Mouse (Mus musculus): ENCODE data around the gene Heatr5b. TPM values are rescaled to one million over a fixed set of nuclear protein-coding genes. Genes with fewer than 3 reads are reported as not detected.

Heatr5b gene
- polyA plus RNA-seq, 2 experiments = 11.5 to 21.9 TPM

DNA sequence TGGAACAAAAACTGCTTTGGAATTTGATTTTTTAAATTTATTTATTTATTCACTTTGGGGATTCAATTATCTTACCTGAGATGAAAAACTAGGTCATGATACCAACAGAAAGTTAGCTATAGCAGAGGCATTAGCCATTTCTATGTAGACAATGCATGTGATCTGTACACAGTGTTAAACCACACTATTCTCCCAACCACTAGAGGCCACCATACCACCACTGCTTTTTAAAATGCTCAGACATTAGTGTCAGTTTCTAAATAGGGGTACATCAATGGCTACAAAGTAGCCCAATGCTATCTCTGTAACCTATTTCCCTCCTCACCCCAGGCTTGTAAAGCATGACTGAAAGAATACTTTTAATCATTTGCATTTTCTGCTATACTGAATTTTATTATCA is 26.1 kb downstream of the Heatr5b start:
- no peak for ATAC-seq (ENCODE audit: low FRiP score, low read depth)
- no peak for DNase-seq (ENCODE audit: low spot score)
- H3K36me3 ChIP-seq (ENCODE audit: control insufficient read depth, insufficient read depth, low read length) = peaks cover 52% of the 10 kb centered on the region

DNA sequence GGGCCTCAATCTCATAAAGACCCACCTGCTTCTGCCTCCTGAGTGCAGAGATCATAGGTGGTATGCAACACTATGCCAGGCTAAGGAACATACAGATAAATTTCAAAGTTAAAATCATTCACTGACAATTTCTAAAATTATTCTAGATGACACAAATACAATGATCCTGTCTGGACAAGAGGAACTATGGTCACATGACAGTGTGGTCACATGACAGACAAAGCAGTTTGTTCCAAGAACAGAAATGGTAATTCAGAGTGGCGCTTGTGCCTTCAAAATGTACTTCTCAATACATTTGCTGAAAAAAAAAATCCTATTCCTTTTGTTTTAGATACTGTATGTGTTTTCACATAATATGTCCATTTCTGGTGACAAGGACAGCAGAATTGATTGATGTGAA is 37.9 kb downstream of the Heatr5b start:
- H3K4me2 ChIP-seq (replicated peaks; ENCODE audit: low read depth, low read length, severe bottlenecking) = no peak overlapping the region
- H3K27ac ChIP-seq (replicated peaks; ENCODE audit: low read depth, low read length) = no peak overlapping the region
- ATAC-seq (ENCODE audit: low FRiP score, low read depth) (no peak), DNase-seq (ENCODE audit: low spot score) (no peak)
- no peak for TF ChIP-seq POLR2A (IDR thresholded peaks at IDR 0.05; ENCODE audit: borderline replicate concordance, extremely low read depth, insufficient read depth, insufficient read length)
- H3K9me3 ChIP-seq (ENCODE audit: control insufficient read depth, low read length) = no peaks in the 10 kb centered on the region
- no peak overlapping the region for H3K4me3 ChIP-seq (replicated peaks; ENCODE audit: low read length)
- H3K36me3 ChIP-seq (ENCODE audit: control insufficient read depth, insufficient read depth, low read length) = peaks cover 70% of the 10 kb centered on the region
- WGBS = 92% methylated on average over 1 of the region's 1 CpGs
- H3K4me1 ChIP-seq (ENCODE audit: control insufficient read depth, insufficient read depth, low read length) = no peaks in the 10 kb centered on the region
- no peaks in the 10 kb centered on the region for H3K27me3 ChIP-seq (ENCODE audit: control insufficient read depth, insufficient read depth, low read length)
- no peak overlapping the region for H3K9ac ChIP-seq (ENCODE audit: low read depth, low read length, severe bottlenecking)

More for the DNA sequence above, 26.1 kb downstream of the Heatr5b start:
- Histone ChIP-seq H3K9ac (ENCODE audit: low read depth, low read length, severe bottlenecking) (no peak overlapping the region), H3K27me3 (ENCODE audit: control insufficient read depth, insufficient read depth, low read length) (no peaks in the 10 kb centered on the region), H3K4me3 (replicated peaks; ENCODE audit: low read length) (no peak overlapping the region), H3K4me1 (ENCODE audit: control insufficient read depth, insufficient read depth, low read length) (no peaks in the 10 kb centered on the region), H3K9me3 (ENCODE audit: control insufficient read depth, low read length) (no peaks in the 10 kb centered on the region), H3K27ac (replicated peaks; ENCODE audit: low read depth, low read length) (no peak overlapping the region), H3K4me2 (replicated peaks; ENCODE audit: low read depth, low read length, severe bottlenecking) (no peak overlapping the region)
- no peak for TF ChIP-seq POLR2A (IDR thresholded peaks at IDR 0.05; ENCODE audit: borderline replicate concordance, extremely low read depth, insufficient read depth, insufficient read length)

DNA sequence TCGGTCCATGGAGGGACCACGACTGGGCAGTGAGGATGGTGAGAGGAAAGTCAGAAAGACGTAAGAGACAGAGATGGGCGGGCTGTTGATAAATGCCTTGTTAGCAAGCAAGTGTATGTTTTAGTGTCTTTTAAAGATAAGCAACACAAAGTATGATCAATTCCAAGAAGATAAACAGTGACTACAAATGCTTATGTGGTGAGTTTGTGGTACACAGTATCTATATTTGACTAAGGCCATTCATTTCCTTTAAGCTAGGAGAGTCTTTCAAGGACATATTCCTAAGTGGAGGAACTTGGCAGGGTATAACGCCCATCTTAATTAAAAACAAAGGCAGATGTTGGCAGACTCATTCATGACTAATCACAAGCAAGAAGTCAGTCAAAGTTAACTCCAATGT is 40.8 kb downstream of the Heatr5b start:
- ATAC-seq (ENCODE audit: low FRiP score, low read depth) = no peak

DNA sequence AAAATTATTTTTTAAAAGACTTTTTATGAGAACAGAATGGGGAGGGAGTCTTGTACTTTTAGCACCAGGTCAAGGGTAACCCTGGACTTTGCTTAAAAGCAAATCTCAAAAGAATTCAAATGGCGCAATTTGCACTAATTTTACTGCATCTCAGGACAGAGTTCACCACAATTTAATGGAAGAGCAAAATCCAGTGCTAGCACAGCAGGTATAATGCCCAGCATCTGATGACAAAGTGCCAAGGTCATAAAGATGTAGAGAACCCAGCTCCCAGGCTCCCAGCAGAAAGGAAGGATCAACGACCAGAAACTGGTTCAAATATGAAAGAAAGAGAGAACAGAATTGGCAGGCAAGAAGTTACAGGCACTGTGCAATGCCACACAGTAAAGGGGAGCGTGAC is 43.0 kb downstream of the Heatr5b start:
- Histone ChIP-seq H3K27ac (replicated peaks; ENCODE audit: low read depth, low read length) (no peak overlapping the region), H3K9ac (ENCODE audit: low read depth, low read length, severe bottlenecking) (no peak overlapping the region), H3K27me3 (ENCODE audit: control insufficient read depth, insufficient read depth, low read length) (no peaks in the 10 kb centered on the region), H3K4me3 (replicated peaks; ENCODE audit: low read length) (no peak overlapping the region), H3K36me3 (ENCODE audit: control insufficient read depth, insufficient read depth, low read length) (peaks cover 57% of the 10 kb centered on the region), H3K4me1 (ENCODE audit: control insufficient read depth, insufficient read depth, low read length) (no peaks in the 10 kb centered on the region), H3K4me2 (replicated peaks; ENCODE audit: low read depth, low read length, severe bottlenecking) (no peak overlapping the region), H3K9me3 (ENCODE audit: control insufficient read depth, low read length) (no peaks in the 10 kb centered on the region)
- ATAC-seq (ENCODE audit: low FRiP score, low read depth) (no peak), DNase-seq (ENCODE audit: low spot score) (no peak)
- WGBS = 74% methylated on average over 3 of the region's 3 CpGs
- no peak for TF ChIP-seq POLR2A (IDR thresholded peaks at IDR 0.05; ENCODE audit: borderline replicate concordance, extremely low read depth, insufficient read depth, insufficient read length)

More for the DNA sequence above, 40.8 kb downstream of the Heatr5b start:
- H3K9ac ChIP-seq (ENCODE audit: low read depth, low read length, severe bottlenecking) = no peak overlapping the region
- H3K27ac ChIP-seq (replicated peaks; ENCODE audit: low read depth, low read length) = no peak overlapping the region
- H3K36me3 ChIP-seq (ENCODE audit: control insufficient read depth, insufficient read depth, low read length) = peaks cover 62% of the 10 kb centered on the region
- no peak for DNase-seq (ENCODE audit: low spot score)
- no peaks in the 10 kb centered on the region for H3K4me1 ChIP-seq (ENCODE audit: control insufficient read depth, insufficient read depth, low read length)
- H3K4me3 ChIP-seq (replicated peaks; ENCODE audit: low read length) = no peak overlapping the region
- no peaks in the 10 kb centered on the region for H3K9me3 ChIP-seq (ENCODE audit: control insufficient read depth, low read length)
- no peak overlapping the region for H3K4me2 ChIP-seq (replicated peaks; ENCODE audit: low read depth, low read length, severe bottlenecking)
- H3K27me3 ChIP-seq (ENCODE audit: control insufficient read depth, insufficient read depth, low read length) = no peaks in the 10 kb centered on the region
- TF ChIP-seq POLR2A (IDR thresholded peaks at IDR 0.05; ENCODE audit: borderline replicate concordance, extremely low read depth, insufficient read depth, insufficient read length) = no peak
- WGBS = 86% methylated on average over 5 of the region's 5 CpGs

DNA sequence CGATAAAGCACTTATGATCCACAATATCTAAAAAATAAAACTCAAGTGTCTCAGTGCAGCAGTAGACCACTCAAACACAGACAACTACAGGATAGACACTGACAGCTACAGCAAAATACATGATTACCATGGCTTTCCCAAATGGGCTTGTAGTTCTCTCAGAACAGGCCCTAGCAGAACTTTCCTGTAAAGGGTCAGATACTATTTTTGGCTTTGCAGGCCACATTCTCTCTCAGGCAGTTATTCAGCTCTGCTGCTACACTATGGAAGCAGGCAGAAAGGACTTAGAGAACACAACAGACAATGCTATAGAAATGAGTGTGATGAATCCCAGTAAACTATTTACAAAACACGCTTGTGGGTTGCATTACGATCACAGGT is 43.5 kb downstream of the Heatr5b start:
- H3K36me3 ChIP-seq (ENCODE audit: control insufficient read depth, insufficient read depth, low read length) = peaks cover 57% of the 10 kb centered on the region

More for the DNA sequence above, 43.5 kb downstream of the Heatr5b start:
- no peak for TF ChIP-seq POLR2A (IDR thresholded peaks at IDR 0.05; ENCODE audit: borderline replicate concordance, extremely low read depth, insufficient read depth, insufficient read length)
- Histone ChIP-seq H3K9ac (ENCODE audit: low read depth, low read length, severe bottlenecking) (no peak overlapping the region), H3K4me2 (replicated peaks; ENCODE audit: low read depth, low read length, severe bottlenecking) (no peak overlapping the region), H3K27ac (replicated peaks; ENCODE audit: low read depth, low read length) (no peak overlapping the region), H3K4me3 (replicated peaks; ENCODE audit: low read length) (no peak overlapping the region), H3K9me3 (ENCODE audit: control insufficient read depth, low read length) (no peaks in the 10 kb centered on the region), H3K27me3 (ENCODE audit: control insufficient read depth, insufficient read depth, low read length) (no peaks in the 10 kb centered on the region), H3K4me1 (ENCODE audit: control insufficient read depth, insufficient read depth, low read length) (no peaks in the 10 kb centered on the region)
- ATAC-seq (ENCODE audit: low FRiP score, low read depth) (no peak), DNase-seq (ENCODE audit: low spot score) (no peak)
- WGBS = 93% methylated on average over 3 of the region's 3 CpGs
